Mouse (Mus musculus) stomach, postnatal 0 days (tissue): ENCODE results near the gene Ppm1h.

ENCODE experiments used
- CTCF ChIP-seq: IDR thresholded peaks from 2 replicates; pipeline ENCODE4 v1.5.1; 2016; ENCODE audit warnings: antibody characterized with exemption, low read depth, mild to moderate bottlenecking, moderate library complexity
- EP300 ChIP-seq: optimal IDR thresholded peaks from 2 replicates; pipeline ENCODE3; 2016; ENCODE audit warnings: antibody characterized with exemption

GRCm38 (mm10) chr10:122886055-122886915, 207.7 kb downstream of the Ppm1h start:
- TF ChIP-seq CTCF: no peak
- TF ChIP-seq EP300: no peak
